Comparison of ENCODE assay signal across 12 mouse cellular contexts in genomic region chr1:84549367-84550064, GRCm38 (mm10).
A peak's percentile ranks its signal among the peaks of the same experiment; 100 is the strongest.
DNase-seq lines count a peak whose midpoint lies in the region; ATAC-seq and TF ChIP-seq lines count a peak whose summit lies in the region.
"Had no signal": no experiment of that assay in that cellular context is flagged by ENCODE, and none has a peak within 500 bp of the region (broad histone marks: within the 10 kb centered on the region; RNA-seq: fewer than 3 reads in every experiment).

No protein-coding gene starts in this region.

- no peaks in the 10 kb centered on the region for H3K9me3 ChIP-seq in midbrain, embryonic 13.5 days
- H3K9me3 ChIP-seq in midbrain, embryonic 16.5 days (replicated peaks; ENCODE audit: control insufficient read depth, low read length, poor library complexity, severe bottlenecking): no peaks in the 10 kb centered on the region
- no peaks in the 10 kb centered on the region for H3K9me3 ChIP-seq in hindbrain, embryonic 15.5 days
- 0 out of 2 replicates have a peak, but pooled peaks cover 2% of the 10 kb centered on the region for H3K9me3 ChIP-seq in intestine, postnatal 0 days (ENCODE audit: control insufficient read depth)
- H3K9me3 ChIP-seq: embryonic facial prominence, embryonic 13.5 days had no signal

- H3K9ac ChIP-seq in midbrain, embryonic 13.5 days (replicated peaks): no peak overlapping the region
- H3K9ac ChIP-seq in midbrain, embryonic 16.5 days (ENCODE audit: low read depth, low read length): no peak overlapping the region
- no peak overlapping the region for H3K9ac ChIP-seq in hindbrain, embryonic 15.5 days
- H3K9ac ChIP-seq in intestine, postnatal 0 days (ENCODE audit: low read depth, low read length): no peak overlapping the region
- H3K9ac ChIP-seq: embryonic facial prominence, embryonic 13.5 days had no signal

- peak overlapping the region; percentile 10; the same call in 1 of the 2 replicates for H3K27ac ChIP-seq in midbrain, embryonic 13.5 days
- no peak overlapping the region for H3K27ac ChIP-seq in midbrain, embryonic 16.5 days (ENCODE audit: low read length)
- H3K27ac ChIP-seq in hindbrain, embryonic 15.5 days (replicated peaks): peak overlapping the region; percentile 44; the same call in 1 of the 2 replicates
- no peak overlapping the region for H3K27ac ChIP-seq in intestine, postnatal 0 days (ENCODE audit: low read depth, low read length)
- H3K27ac ChIP-seq: embryonic facial prominence, embryonic 13.5 days; macrophage had no signal

- H3K27me3 ChIP-seq in midbrain, embryonic 13.5 days: no peaks in the 10 kb centered on the region
- H3K27me3 ChIP-seq in midbrain, embryonic 16.5 days (ENCODE audit: control insufficient read depth, insufficient read depth, low read depth, low read length): no peaks in the 10 kb centered on the region
- H3K27me3 ChIP-seq in hindbrain, embryonic 15.5 days: no peaks in the 10 kb centered on the region
- H3K27me3 ChIP-seq in intestine, postnatal 0 days (replicated peaks; ENCODE audit: control insufficient read depth, insufficient read depth, low read length): no peaks in the 10 kb centered on the region
- H3K27me3 ChIP-seq: embryonic facial prominence, embryonic 13.5 days had no signal

- H3K4me2 ChIP-seq in midbrain, embryonic 13.5 days (replicated peaks): no peak overlapping the region
- no peak overlapping the region for H3K4me2 ChIP-seq in midbrain, embryonic 16.5 days (ENCODE audit: low read length)
- no peak overlapping the region for H3K4me2 ChIP-seq in hindbrain, embryonic 15.5 days
- H3K4me2 ChIP-seq in intestine, postnatal 0 days (replicated peaks; ENCODE audit: low read depth): no peak overlapping the region
- H3K4me2 ChIP-seq: embryonic facial prominence, embryonic 13.5 days had no signal

- peak; percentile 5 for DNase-seq in embryo, embryonic 11.5 days (ENCODE audit: low read depth, low spot score)
- DNase-seq in retina, embryonic 14.5 days (ENCODE audit: low spot score): peak; percentile 44
- no peak for DNase-seq in lung, postnatal 36 days
- DNase-seq: adrenal gland, adult 2 months; cerebellum, adult 11 months; liver had no signal

- WGBS in midbrain, embryonic 13.5 days: 10% methylated on average over 2 of the region's 2 CpGs
- WGBS in midbrain, embryonic 16.5 days: 12% methylated on average over 2 of the region's 2 CpGs
- 16% methylated on average over 2 of the region's 2 CpGs for WGBS in hindbrain, embryonic 15.5 days
- WGBS in intestine, postnatal 0 days: 15% methylated on average over 2 of the region's 2 CpGs

- peak; percentile 68; the same call in 1 of the 2 replicates for ATAC-seq in midbrain, embryonic 13.5 days
- ATAC-seq in midbrain, embryonic 16.5 days: no peak
- peak; percentile 79 for ATAC-seq in hindbrain, embryonic 15.5 days (ENCODE audit: low FRiP score, low read depth)
- ATAC-seq in intestine, postnatal 0 days: no peak

- TF ChIP-seq CTCF in intestine, postnatal 0 days (IDR thresholded peaks at IDR 0.05; ENCODE audit: low read depth): no peak

- H3K4me1 ChIP-seq in midbrain, embryonic 13.5 days (replicated peaks): 0 out of 2 replicates have a peak, but pooled peaks cover 3% of the 10 kb centered on the region
- H3K4me1 ChIP-seq in midbrain, embryonic 16.5 days (ENCODE audit: control insufficient read depth, insufficient read depth, low read length): peaks cover 6% of the 10 kb centered on the region; the same call in 1 of the 2 replicates
- H3K4me1 ChIP-seq in hindbrain, embryonic 15.5 days (replicated peaks): no peaks in the 10 kb centered on the region
- H3K4me1 ChIP-seq in intestine, postnatal 0 days (replicated peaks; ENCODE audit: control insufficient read depth, insufficient read depth, low read length): no peaks in the 10 kb centered on the region
- H3K4me1 ChIP-seq: embryonic facial prominence, embryonic 13.5 days had no signal

- no peaks in the 10 kb centered on the region for H3K36me3 ChIP-seq in midbrain, embryonic 13.5 days
- no peaks in the 10 kb centered on the region for H3K36me3 ChIP-seq in midbrain, embryonic 16.5 days (ENCODE audit: control insufficient read depth, insufficient read depth, low read length)
- no peaks in the 10 kb centered on the region for H3K36me3 ChIP-seq in hindbrain, embryonic 15.5 days
- H3K36me3 ChIP-seq in intestine, postnatal 0 days (ENCODE audit: control insufficient read depth, insufficient read depth): no peaks in the 10 kb centered on the region
- H3K36me3 ChIP-seq: embryonic facial prominence, embryonic 13.5 days had no signal

- no peak overlapping the region for H3K4me3 ChIP-seq in midbrain, embryonic 13.5 days (replicated peaks)
- no peak overlapping the region for H3K4me3 ChIP-seq in midbrain, embryonic 16.5 days (ENCODE audit: low read depth, low read length)
- no peak overlapping the region for H3K4me3 ChIP-seq in hindbrain, embryonic 15.5 days
- no peak overlapping the region for H3K4me3 ChIP-seq in intestine, postnatal 0 days (ENCODE audit: low read depth, low read length)
- H3K4me3 ChIP-seq: embryonic facial prominence, embryonic 13.5 days had no signal

Comparison
In these comparisons a context has a peak if more than half of its experiments do, and no peak if none do; other contexts are left out.
1. ATAC-seq: peak in midbrain, embryonic 13.5 days (single experiment) and hindbrain, embryonic 15.5 days (single experiment); none in midbrain, embryonic 16.5 days (single experiment) and intestine, postnatal 0 days (single experiment).
2. H3K27ac ChIP-seq: peak in midbrain, embryonic 13.5 days (single experiment) and hindbrain, embryonic 15.5 days (single experiment); none in midbrain, embryonic 16.5 days (single experiment) and intestine, postnatal 0 days (single experiment).